Mouse (Mus musculus) neural tube, embryonic 15.5 days (tissue): ENCODE measurements around the gene Pmf1. TPM values are rescaled to one million over a fixed set of nuclear protein-coding genes. Genes with fewer than 3 reads are reported as not detected.

Experiments used
- ATAC-seq: fragments of 200-750 bp; cut with Nextera tagmentation; 2 replicates; pipeline ENCODE4 v1.8.0; 2017; ENCODE audit warnings: mild to moderate bottlenecking, moderate TSS enrichment, moderate library complexity; ENCODE audit not compliant: low FRiP score
- H3K27ac ChIP-seq: fragments of 300-500 bp; sonication (generic); replicated peaks from 2 replicates; pipeline ENCODE4 v1.5.1; 2015; ENCODE audit warnings: mild to moderate bottlenecking, inconsistent platforms
- H3K27me3 ChIP-seq: fragments of 300-500 bp; sonication (generic); replicated peaks from 2 replicates; pipeline ENCODE4 v1.6.1; 2015; ENCODE audit warnings: inconsistent platforms
- H3K36me3 ChIP-seq: fragments of 300-500 bp; sonication (generic); 2 replicates; pipeline ENCODE4 v1.6.1; 2015; ENCODE audit warnings: inconsistent platforms
- H3K4me1 ChIP-seq: fragments of 300-500 bp; sonication (generic); 2 replicates; pipeline ENCODE4 v1.6.1; 2015; ENCODE audit warnings: inconsistent platforms
- H3K4me2 ChIP-seq: fragments of 300-500 bp; sonication (generic); 2 replicates; pipeline ENCODE4 v1.6.1; 2015; ENCODE audit warnings: inconsistent platforms, mild to moderate bottlenecking, moderate library complexity
- H3K4me3 ChIP-seq: fragments of 300-500 bp; sonication (generic); replicated peaks from 2 replicates; pipeline ENCODE4 v1.5.1; 2015; ENCODE audit warnings: mild to moderate bottlenecking, inconsistent platforms
- H3K9ac ChIP-seq: fragments of 300-500 bp; sonication (generic); replicated peaks from 2 replicates; pipeline ENCODE4 v1.6.1; 2015; ENCODE audit warnings: mild to moderate bottlenecking, inconsistent platforms
- H3K9me3 ChIP-seq: fragments of 300-500 bp; sonication (generic); replicated peaks from 2 replicates; pipeline ENCODE4 v1.6.1; 2016; ENCODE audit warnings: inconsistent platforms
- WGBS: fragments of 180-500 bp; shearing (Covaris S2); methylation state at CpG from one replicate; pipeline ENCODE4 v1.1.7; 2015; ENCODE audit warnings: mixed read lengths; 5-methylcytosine and 5-hydroxymethylcytosine counted together
- polyA plus RNA-seq: library from polyadenylated mRNA; unstranded; fragments of >200 nt; fragmentation: Nextera tagmentation; extraction: Ambion mirVana; gene quantifications from 2 replicates; pipeline ENCODE4 v1.2.1, GENCODE M21; 2015

The Pmf1 gene
- polyA plus RNA-seq, 1 experiment from 2014 or later = 25.8 TPM

- H3K9me3 ChIP-seq = no peaks in the 10 kb centered on the region
- no peak for ATAC-seq
- H3K9ac ChIP-seq = no peak overlapping the region
- peaks cover 29% of the 10 kb centered on the region for H3K4me1 ChIP-seq
- H3K4me2 ChIP-seq = no peak overlapping the region
- H3K4me3 ChIP-seq = no peak overlapping the region
- whole genome bisulfite sequencing = 89% methylated on average over 4 of the region's 4 CpGs
- H3K36me3 ChIP-seq = peaks cover 80% of the 10 kb centered on the region
- no peak overlapping the region for H3K27ac ChIP-seq
- H3K27me3 ChIP-seq = no peaks in the 10 kb centered on the region
Observed at GRCm38 (mm10) chr3:88415668-88416067, 5.5 kb upstream of the Pmf1 start.

- H3K27me3 ChIP-seq = no peaks in the 10 kb centered on the region
- H3K4me3 ChIP-seq = no peak overlapping the region
- 90% methylated on average over 11 of the region's 11 CpGs for WGBS
- H3K27ac ChIP-seq = no peak overlapping the region
- peaks cover 51% of the 10 kb centered on the region for H3K36me3 ChIP-seq
- ATAC-seq = no peak
- H3K9me3 ChIP-seq = no peaks in the 10 kb centered on the region
- no peak overlapping the region for H3K9ac ChIP-seq
- H3K4me2 ChIP-seq = no peak overlapping the region
- H3K4me1 ChIP-seq = peaks cover 21% of the 10 kb centered on the region
Observed at GRCm38 (mm10) chr3:88412636-88413035, 2.5 kb upstream of the Pmf1 start.

GRCm38 (mm10) chr3:88411681-88412080 is 1.6 kb upstream of the Pmf1 start:
- Histone ChIP-seq H3K4me2 (no peak overlapping the region), H3K4me3 (no peak overlapping the region), H3K4me1 (peaks cover 27% of the 10 kb centered on the region), H3K27ac (no peak overlapping the region), H3K27me3 (no peaks in the 10 kb centered on the region), H3K36me3 (peaks cover 46% of the 10 kb centered on the region), H3K9me3 (no peaks in the 10 kb centered on the region), H3K9ac (no peak overlapping the region)
- ATAC-seq = no peak
- WGBS = 87% methylated on average over 4 of the region's 4 CpGs

GRCm38 (mm10) chr3:88410645-88411031 is 507 bp upstream of the Pmf1 start:
- Histone ChIP-seq H3K36me3 (peaks cover 36% of the 10 kb centered on the region), H3K4me3 (peak overlapping the region; percentile 59), H3K9me3 (no peaks in the 10 kb centered on the region), H3K9ac (peak overlapping the region; percentile 74; the same call in 1 of the 2 replicates), H3K4me1 (peaks cover 27% of the 10 kb centered on the region), H3K27ac (peak overlapping the region; percentile 87), H3K27me3 (no peaks in the 10 kb centered on the region), H3K4me2 (peak overlapping the region; percentile 84)
- WGBS = 24% methylated on average over 7 of the region's 7 CpGs
- ATAC-seq = no peak

- ATAC-seq = no peak
- 76% methylated on average over 5 of the region's 5 CpGs for WGBS
- Histone ChIP-seq H3K27ac (no peak overlapping the region), H3K27me3 (no peaks in the 10 kb centered on the region), H3K4me1 (peaks cover 27% of the 10 kb centered on the region), H3K4me3 (peak overlapping the region; percentile 59; the same call in 1 of the 2 replicates), H3K4me2 (peak overlapping the region; percentile 84), H3K36me3 (peaks cover 22% of the 10 kb centered on the region), H3K9me3 (no peaks in the 10 kb centered on the region), H3K9ac (peak overlapping the region; percentile 74)
Observed at GRCm38 (mm10) chr3:88408953-88409352, 1.2 kb downstream of the Pmf1 start.

- no peak overlapping the region for H3K27ac ChIP-seq
- no peaks in the 10 kb centered on the region for H3K9me3 ChIP-seq
- ATAC-seq = no peak
- peaks cover 14% of the 10 kb centered on the region for H3K36me3 ChIP-seq
- no peaks in the 10 kb centered on the region for H3K27me3 ChIP-seq
- no peak overlapping the region for H3K4me3 ChIP-seq
- peaks cover 27% of the 10 kb centered on the region for H3K4me1 ChIP-seq
- H3K9ac ChIP-seq = no peak overlapping the region
- 57% methylated on average over 7 of the region's 7 CpGs for WGBS
- H3K4me2 ChIP-seq = no peak overlapping the region
Observed at GRCm38 (mm10) chr3:88407529-88407928, 2.6 kb downstream of the Pmf1 start.

GRCm38 (mm10) chr3:88407090-88407489 is 3.0 kb downstream of the Pmf1 start:
- Histone ChIP-seq H3K27me3 (no peaks in the 10 kb centered on the region), H3K9ac (no peak overlapping the region), H3K9me3 (no peaks in the 10 kb centered on the region), H3K27ac (no peak overlapping the region), H3K4me3 (no peak overlapping the region), H3K4me2 (no peak overlapping the region), H3K4me1 (peaks cover 27% of the 10 kb centered on the region), H3K36me3 (peaks cover 9% of the 10 kb centered on the region)
- WGBS = 0% methylated on average over 2 of the region's 2 CpGs
- no peak for ATAC-seq

GRCm38 (mm10) chr3:88403522-88404230 is 6.5 kb downstream of the Pmf1 start:
- Histone ChIP-seq H3K27ac (no peak overlapping the region), H3K4me2 (no peak overlapping the region), H3K4me3 (no peak overlapping the region), H3K9ac (no peak overlapping the region), H3K27me3 (no peaks in the 10 kb centered on the region), H3K9me3 (no peaks in the 10 kb centered on the region), H3K36me3 (no peaks in the 10 kb centered on the region), H3K4me1 (peaks cover 6% of the 10 kb centered on the region; the same call in 1 of the 2 replicates)
- WGBS = 94% methylated on average over 10 of the region's 10 CpGs
- ATAC-seq = no peak

GRCm38 (mm10) chr3:88398666-88399065 is 11.5 kb downstream of the Pmf1 start:
- H3K4me2 ChIP-seq = no peak overlapping the region
- no peak overlapping the region for H3K4me3 ChIP-seq
- WGBS = 69% methylated on average over 2 of the region's 2 CpGs
- no peaks in the 10 kb centered on the region for H3K9me3 ChIP-seq
- no peak for ATAC-seq
- H3K27ac ChIP-seq = no peak overlapping the region
- H3K9ac ChIP-seq = no peak overlapping the region
- H3K27me3 ChIP-seq = no peaks in the 10 kb centered on the region
- no peaks in the 10 kb centered on the region for H3K4me1 ChIP-seq
- no peaks in the 10 kb centered on the region for H3K36me3 ChIP-seq

- no peak for ATAC-seq
- Histone ChIP-seq H3K4me2 (no peak overlapping the region), H3K27ac (no peak overlapping the region), H3K9me3 (no peaks in the 10 kb centered on the region), H3K27me3 (no peaks in the 10 kb centered on the region), H3K36me3 (no peaks in the 10 kb centered on the region), H3K9ac (no peak overlapping the region), H3K4me3 (no peak overlapping the region), H3K4me1 (no peaks in the 10 kb centered on the region)
- WGBS = 90% methylated on average over 8 of the region's 8 CpGs
Observed at GRCm38 (mm10) chr3:88395742-88396141, 14.4 kb downstream of the Pmf1 start.

GRCm38 (mm10) chr3:88395288-88395687 is 14.8 kb downstream of the Pmf1 start:
- no peak overlapping the region for H3K27ac ChIP-seq
- H3K4me3 ChIP-seq = no peak overlapping the region
- H3K9me3 ChIP-seq = no peaks in the 10 kb centered on the region
- WGBS = 93% methylated on average over 6 of the region's 6 CpGs
- no peak overlapping the region for H3K9ac ChIP-seq
- no peaks in the 10 kb centered on the region for H3K36me3 ChIP-seq
- no peak overlapping the region for H3K4me2 ChIP-seq
- no peak for ATAC-seq
- H3K4me1 ChIP-seq = no peaks in the 10 kb centered on the region
- no peaks in the 10 kb centered on the region for H3K27me3 ChIP-seq

- H3K4me3 ChIP-seq = no peak overlapping the region
- H3K36me3 ChIP-seq = no peaks in the 10 kb centered on the region
- 86% methylated on average over 9 of the region's 9 CpGs for WGBS
- H3K4me1 ChIP-seq = no peaks in the 10 kb centered on the region
- no peak overlapping the region for H3K4me2 ChIP-seq
- no peaks in the 10 kb centered on the region for H3K9me3 ChIP-seq
- H3K27ac ChIP-seq = no peak overlapping the region
- H3K9ac ChIP-seq = no peak overlapping the region
- ATAC-seq = no peak
- H3K27me3 ChIP-seq = no peaks in the 10 kb centered on the region
Observed at GRCm38 (mm10) chr3:88393776-88394375, 16.3 kb downstream of the Pmf1 start.
